ENCODE assay signal across 8 mouse cellular contexts in genomic region chr4:150250549-150251422, GRCm38 (mm10). TPM values are rescaled to one million over a fixed set of nuclear protein-coding genes. Genes with fewer than 3 reads are reported as not detected.
DNase-seq lines count a peak whose midpoint lies in the region; ATAC-seq lines count a peak whose summit lies in the region.
"Had no signal": no experiment of that assay in that cellular context is flagged by ENCODE, and none has a peak within 500 bp of the region (broad histone marks: within the 10 kb centered on the region; RNA-seq: fewer than 3 reads in every experiment).

No protein-coding gene starts in this region.

- ATAC-seq in neural tube, embryonic 11.5 days (ENCODE audit: insufficient read depth, low FRiP score, low TSS enrichment), result peak; percentile 39
- peak; percentile 68 for ATAC-seq in hindbrain, embryonic 14.5 days (ENCODE audit: low FRiP score)
- ATAC-seq in midbrain, embryonic 15.5 days (replicated peaks), result peak; percentile 53

- no peaks in the 10 kb centered on the region for H3K9me3 ChIP-seq in neural tube, embryonic 11.5 days (ENCODE audit: control insufficient read depth, low read length)
- H3K9me3 ChIP-seq in hindbrain, embryonic 14.5 days (ENCODE audit: control insufficient read depth, low read length), result no peaks in the 10 kb centered on the region
- H3K9me3 ChIP-seq in midbrain, embryonic 15.5 days, result no peaks in the 10 kb centered on the region

- H3K4me2 ChIP-seq in neural tube, embryonic 11.5 days (ENCODE audit: low read depth), result no peak overlapping the region
- peak overlapping the region; percentile 15; the same call in 1 of the 2 replicates for H3K4me2 ChIP-seq in hindbrain, embryonic 14.5 days (replicated peaks)
- peak overlapping the region; percentile 24 for H3K4me2 ChIP-seq in midbrain, embryonic 15.5 days

- H3K4me1 ChIP-seq in neural tube, embryonic 11.5 days (ENCODE audit: control insufficient read depth, insufficient read depth, low read length), result no peaks in the 10 kb centered on the region
- H3K4me1 ChIP-seq in hindbrain, embryonic 14.5 days (replicated peaks; ENCODE audit: control insufficient read depth, insufficient read depth, low read length), result peaks cover 18% of the 10 kb centered on the region
- peaks cover 22% of the 10 kb centered on the region for H3K4me1 ChIP-seq in midbrain, embryonic 15.5 days

- 61% methylated on average over 18 of the region's 18 CpGs for WGBS in neural tube, embryonic 11.5 days
- WGBS in hindbrain, embryonic 14.5 days, result 21% methylated on average over 18 of the region's 18 CpGs
- WGBS in midbrain, embryonic 15.5 days, result 22% methylated on average over 18 of the region's 18 CpGs

- no peak overlapping the region for H3K4me3 ChIP-seq in neural tube, embryonic 11.5 days (ENCODE audit: low read depth, low read length)
- no peak overlapping the region for H3K4me3 ChIP-seq in hindbrain, embryonic 14.5 days (replicated peaks; ENCODE audit: low read length)
- H3K4me3 ChIP-seq in midbrain, embryonic 15.5 days, result no peak overlapping the region

- DNase-seq in neural tube, embryonic 11.5 days (ENCODE audit: low spot score), result no peak
- DNase-seq in neural tube, embryonic 10.5 days (ENCODE audit: extremely low spot score, low spot score), result no peak
- peak; percentile 76 to 82 for DNase-seq in cerebellum, postnatal 25 days
- DNase-seq in hindbrain, embryonic 14.5 days (ENCODE audit: low spot score), result peak; percentile 78
- no peak for DNase-seq in left cerebral cortex, adult 9 months (ENCODE audit: low spot score in 2 of 2)
- no peak for DNase-seq in thymus, postnatal 10 days (ENCODE audit: low spot score in 2 of 2)

- H3K36me3 ChIP-seq in neural tube, embryonic 11.5 days (ENCODE audit: control insufficient read depth, insufficient read depth, low read length), result peaks cover 21% of the 10 kb centered on the region
- peaks cover 37% of the 10 kb centered on the region for H3K36me3 ChIP-seq in hindbrain, embryonic 14.5 days (replicated peaks; ENCODE audit: control insufficient read depth, insufficient read depth)
- peaks cover 28% of the 10 kb centered on the region for H3K36me3 ChIP-seq in midbrain, embryonic 15.5 days (replicated peaks)

- no peaks in the 10 kb centered on the region for H3K27me3 ChIP-seq in neural tube, embryonic 11.5 days (ENCODE audit: control insufficient read depth, insufficient read depth, low read length)
- H3K27me3 ChIP-seq in hindbrain, embryonic 14.5 days (ENCODE audit: control insufficient read depth, insufficient read depth, low read length), result no peaks in the 10 kb centered on the region
- H3K27me3 ChIP-seq in midbrain, embryonic 15.5 days (replicated peaks), result no peaks in the 10 kb centered on the region

- no peak overlapping the region for H3K9ac ChIP-seq in neural tube, embryonic 11.5 days (ENCODE audit: low read length)
- H3K9ac ChIP-seq in hindbrain, embryonic 14.5 days, result peak overlapping the region; percentile 9
- no peak overlapping the region for H3K9ac ChIP-seq in midbrain, embryonic 15.5 days

- peak overlapping the region; percentile 47; the same call in 1 of the 2 replicates for H3K27ac ChIP-seq in neural tube, embryonic 11.5 days (ENCODE audit: low read depth, low read length)
- H3K27ac ChIP-seq in hindbrain, embryonic 14.5 days, result peak overlapping the region; percentile 85
- H3K27ac ChIP-seq in midbrain, embryonic 15.5 days, result peak overlapping the region; percentile 86

RNA-seq across cellular contexts. Expression of gene Eno1, which starts 14.3 kb away (rescaled TPM):
- 1,923 and 1,983 TPM in 2 replicates for polyA plus RNA-seq in neural tube, embryonic 11.5 days (2014; fragmentation: Nextera tagmentation; extraction: Ambion mirVana)
- polyA plus RNA-seq in hindbrain, embryonic 14.5 days (2014; fragmentation: Nextera tagmentation; extraction: Ambion mirVana), result 955 and 1,038 TPM in 2 replicates
- 1,044 and 1,060 TPM in 2 replicates for polyA plus RNA-seq in midbrain, embryonic 15.5 days (2015; fragmentation: Nextera tagmentation; extraction: Ambion mirVana)

RNA-seq across cellular contexts. Expression of gene Rere, which starts 30.7 kb away (rescaled TPM):
- polyA plus RNA-seq in neural tube, embryonic 11.5 days (2014; fragmentation: Nextera tagmentation; extraction: Ambion mirVana), result 51.5 and 52.0 TPM in 2 replicates
- polyA plus RNA-seq in hindbrain, embryonic 14.5 days (2014; fragmentation: Nextera tagmentation; extraction: Ambion mirVana), result 44.4 and 46.8 TPM in 2 replicates
- 32.1 and 37.4 TPM in 2 replicates for polyA plus RNA-seq in midbrain, embryonic 15.5 days (2015; fragmentation: Nextera tagmentation; extraction: Ambion mirVana)

RNA-seq across cellular contexts. Expression of gene Car6, which starts 49.7 kb away (rescaled TPM):
- polyA plus RNA-seq in neural tube, embryonic 11.5 days (2014; fragmentation: Nextera tagmentation; extraction: Ambion mirVana), result 0.39 TPM in 1 of 2 replicates, not detected in the other
- not detected in 2 replicates for polyA plus RNA-seq in hindbrain, embryonic 14.5 days (2014; fragmentation: Nextera tagmentation; extraction: Ambion mirVana)
- polyA plus RNA-seq in midbrain, embryonic 15.5 days (2015; fragmentation: Nextera tagmentation; extraction: Ambion mirVana), result not detected in 2 replicates
- polyA plus RNA-seq: liver, adult 2 months had no signal

Comparison
In these comparisons a context has a peak if more than half of its experiments do, and no peak if none do; other contexts are left out.
1. DNase-seq: peak in cerebellum, postnatal 25 days (2 of 2) and hindbrain, embryonic 14.5 days (single experiment); none in neural tube, embryonic 11.5 days (single experiment), neural tube, embryonic 10.5 days (single experiment), left cerebral cortex, adult 9 months (0 of 2) and thymus, postnatal 10 days (0 of 2).
2. Peak in every context shown above with its lines, with median percentiles within 50 percentile points of each other: ATAC-seq and H3K27ac ChIP-seq.